Mouse (Mus musculus): ENCODE results near the gene Aox4.

The Aox4 gene

DNA sequence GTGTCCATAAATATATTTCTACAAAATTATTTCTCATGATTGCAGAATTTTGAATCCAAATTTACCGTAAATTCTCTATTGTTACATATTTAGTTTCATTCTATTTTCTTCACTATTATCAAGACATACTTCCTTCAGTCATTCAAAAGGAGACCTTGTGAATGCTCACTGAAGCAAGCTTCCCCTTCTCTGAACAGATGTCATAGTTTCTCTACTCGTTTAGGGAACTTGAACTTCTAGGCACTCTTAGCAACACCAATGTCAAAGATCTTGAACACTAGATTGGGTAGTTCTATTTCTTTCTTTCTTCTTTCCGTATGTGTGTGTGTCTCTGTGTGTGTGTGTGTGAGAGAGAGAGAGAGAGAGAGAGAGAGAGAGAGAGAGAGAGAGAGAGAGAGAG lies 34.3 kb downstream of the Aox4 start:
- in situ Hi-C loops (cut with MboI, MseI) = loop anchor here in 1 of 2 experiments (10.0 kb wide), 1 partner anchor 610 kb away; no protein-coding TSS in a partner anchor

DNA sequence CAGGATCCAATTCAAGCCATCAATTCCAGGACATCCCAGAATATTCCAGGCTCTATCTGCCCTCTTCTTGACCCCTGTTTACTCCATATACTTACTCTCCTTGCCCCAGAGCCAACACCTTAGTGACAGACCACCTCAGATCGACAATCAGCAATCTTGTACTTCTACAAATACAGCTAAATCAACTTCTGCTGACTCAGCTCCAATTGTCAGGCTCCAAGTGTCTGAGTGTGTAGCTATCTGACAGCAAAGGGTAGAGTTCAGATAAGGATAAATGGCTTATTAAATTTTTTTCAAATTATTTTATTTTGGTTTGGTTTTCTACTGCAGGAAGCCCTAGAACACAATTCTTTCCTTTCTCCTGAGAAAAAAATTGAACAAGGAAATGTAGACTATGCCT lies 38.3 kb downstream of the Aox4 start:
- in situ Hi-C loops (cut with MboI, MseI) = loop anchor here in 1 of 2 experiments (10.0 kb wide), 1 partner anchor 614 kb away; no protein-coding TSS in a partner anchor

DNA sequence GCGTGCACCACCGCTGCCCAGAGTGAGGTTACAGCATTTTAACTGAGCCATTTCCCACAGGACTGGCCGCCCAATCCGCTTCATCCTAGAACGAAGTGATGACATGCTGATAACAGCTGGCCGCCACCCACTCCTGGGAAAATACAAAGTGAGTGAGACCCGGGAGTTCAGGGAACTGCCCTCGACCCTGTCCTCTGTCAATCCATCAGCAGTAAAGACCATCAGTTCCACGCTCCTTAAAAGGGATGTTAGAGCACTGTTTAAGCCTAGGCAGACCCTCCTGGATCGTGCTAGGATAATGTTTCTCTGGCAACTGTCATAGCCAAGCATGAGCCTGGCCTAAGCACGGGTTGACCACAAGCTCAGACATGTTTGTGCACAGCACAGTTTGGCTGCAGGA lies 43.3 kb downstream of the Aox4 start:
- in situ Hi-C loops (cut with MboI, MseI) = no loop called here

DNA sequence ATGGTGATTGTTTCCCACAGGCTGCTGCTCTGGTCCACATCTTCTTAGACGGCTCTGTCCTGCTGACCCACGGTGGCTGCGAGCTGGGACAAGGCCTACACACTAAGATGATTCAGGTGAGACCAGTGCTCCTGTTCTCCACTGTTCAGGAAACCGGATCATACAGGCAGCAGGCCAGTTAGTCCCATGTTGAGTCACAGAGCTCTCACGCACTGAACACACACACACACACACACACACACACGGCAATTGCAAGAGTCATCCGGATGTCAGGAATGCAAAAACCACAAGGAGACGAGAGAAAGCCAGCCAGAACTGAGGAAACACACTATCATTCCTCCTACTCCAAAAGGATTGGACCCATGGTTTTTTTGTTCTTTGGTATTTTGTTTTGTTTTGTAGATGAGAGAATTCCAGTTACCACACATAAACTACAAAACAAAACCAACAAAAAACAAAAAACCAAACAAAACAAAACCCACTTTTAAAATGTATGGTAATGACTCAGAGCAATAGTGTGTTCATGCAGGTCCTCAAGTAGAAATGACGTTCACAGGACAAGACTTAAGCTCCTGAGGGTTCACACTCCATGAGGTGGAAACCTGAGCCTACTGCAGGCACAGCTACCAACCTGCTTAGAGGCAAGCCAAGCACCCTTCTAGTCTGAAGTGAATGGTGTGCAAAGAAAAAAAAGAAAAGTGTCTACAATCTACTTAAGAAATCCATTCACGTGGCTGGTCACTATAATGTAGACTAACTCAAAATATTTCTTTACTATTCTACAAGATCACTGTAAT lies 47.2 kb downstream of the Aox4 start:
- in situ Hi-C loops (cut with MboI, MseI) = no loop called here

DNA sequence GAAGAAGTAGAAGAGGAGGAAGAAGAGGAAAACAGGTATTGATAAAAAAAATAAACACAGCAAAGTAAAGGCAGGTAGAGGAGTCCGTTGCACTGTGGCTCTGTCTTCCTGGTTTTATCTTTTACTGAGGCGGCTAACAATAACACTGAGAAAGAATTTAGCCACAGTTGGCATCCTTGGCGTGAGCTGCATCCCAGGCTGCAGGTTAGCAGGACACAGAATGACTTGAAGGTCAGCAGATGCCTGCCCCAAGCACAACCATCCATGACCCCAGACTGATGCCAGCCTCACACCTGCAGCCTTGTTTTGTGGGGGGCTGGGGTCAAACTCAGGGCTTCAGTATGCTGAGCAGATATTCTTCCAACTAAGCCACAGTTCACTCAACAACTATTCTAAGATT lies 50.1 kb downstream of the Aox4 start:
- in situ Hi-C loops (cut with MboI, MseI) = no loop called here

GRCm38 (mm10) chr1:58268231-58268630 lies 58.0 kb downstream of the Aox4 start:
- in situ Hi-C loops (cut with MboI, MseI) = no loop called here

- in situ Hi-C loops (cut with MboI, MseI) = loop anchor here in 1 of 2 experiments (10.0 kb wide), 1 partner anchor 116 kb away; no protein-coding TSS in a partner anchor
Measured at GRCm38 (mm10) chr1:58270807-58271569, 60.8 kb downstream of the Aox4 start.

DNA sequence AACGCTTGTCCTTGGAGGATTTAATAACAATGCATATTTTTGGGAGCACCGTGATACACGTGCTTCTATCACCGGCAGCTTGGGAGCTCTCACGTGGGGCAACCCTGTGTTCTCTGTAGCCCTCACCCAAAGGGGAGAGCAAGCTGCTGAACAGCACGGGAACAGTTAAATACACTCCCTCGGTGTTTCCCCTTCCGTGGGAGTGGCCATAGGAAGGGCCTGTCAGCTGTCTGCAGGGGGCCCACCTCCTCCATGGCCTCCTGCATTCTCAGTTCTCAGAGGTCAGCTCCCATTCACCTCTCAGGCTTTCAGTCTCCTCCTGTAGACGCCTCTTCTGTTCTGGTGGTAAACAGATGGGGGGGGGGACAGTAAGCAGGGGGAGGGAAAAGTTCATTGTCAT lies 65.7 kb downstream of the Aox4 start:
- in situ Hi-C loops (cut with MboI, MseI) = loop anchor here (10.0 to 25.0 kb wide), 2 partner anchors 121 to 839 kb away; no protein-coding TSS in a partner anchor

GRCm38 (mm10) chr1:58278026-58278425 lies 67.8 kb downstream of the Aox4 start, which contains the start of gene Aox2:
Aox2 (plus strand) TSS chr1:58278326.
- in situ Hi-C loops (cut with MboI, MseI) = loop anchor here (10.0 to 25.0 kb wide), 2 partner anchors 123 to 841 kb away; no protein-coding TSS in a partner anchor

GRCm38 (mm10) chr1:58278513-58278912 lies 68.3 kb downstream of the Aox4 start:
- in situ Hi-C loops (cut with MboI, MseI) = loop anchor here (10.0 to 25.0 kb wide), 2 partner anchors 124 to 841 kb away; no protein-coding TSS in a partner anchor

GRCm38 (mm10) chr1:58280381-58280780 lies 70.2 kb downstream of the Aox4 start:
- in situ Hi-C loops (cut with MboI, MseI) = loop anchor here in 1 of 2 experiments (5.0 to 25.0 kb wide), 2 partner anchors 123 to 843 kb away; no protein-coding TSS in a partner anchor

- in situ Hi-C loops (cut with MboI, MseI) = loop anchor here in 1 of 2 experiments (5.0 to 25.0 kb wide), 2 partner anchors 124 to 844 kb away; no protein-coding TSS in a partner anchor
Measured at GRCm38 (mm10) chr1:58280939-58281624, 70.9 kb downstream of the Aox4 start.

DNA sequence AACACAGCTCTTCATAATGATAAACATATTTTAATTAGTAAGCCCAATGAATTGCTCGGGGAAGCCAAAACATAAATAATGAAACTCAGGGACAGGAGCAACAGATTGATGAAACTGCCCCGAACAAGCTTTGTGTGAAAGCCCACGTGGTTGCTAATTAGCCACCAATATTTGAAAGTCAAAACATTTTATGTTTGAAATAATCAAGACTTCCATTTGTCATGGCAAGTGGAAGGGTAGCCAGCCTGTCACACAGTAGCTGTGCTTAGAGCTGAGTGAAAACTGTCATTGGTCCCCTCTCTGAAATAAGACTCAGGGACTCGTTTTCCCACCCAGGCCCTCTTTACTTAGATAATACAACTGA lies 71.4 kb downstream of the Aox4 start:
- in situ Hi-C loops (cut with MboI, MseI) = loop anchor here in 1 of 2 experiments (5.0 to 25.0 kb wide), 2 partner anchors 124 to 844 kb away; no protein-coding TSS in a partner anchor

DNA sequence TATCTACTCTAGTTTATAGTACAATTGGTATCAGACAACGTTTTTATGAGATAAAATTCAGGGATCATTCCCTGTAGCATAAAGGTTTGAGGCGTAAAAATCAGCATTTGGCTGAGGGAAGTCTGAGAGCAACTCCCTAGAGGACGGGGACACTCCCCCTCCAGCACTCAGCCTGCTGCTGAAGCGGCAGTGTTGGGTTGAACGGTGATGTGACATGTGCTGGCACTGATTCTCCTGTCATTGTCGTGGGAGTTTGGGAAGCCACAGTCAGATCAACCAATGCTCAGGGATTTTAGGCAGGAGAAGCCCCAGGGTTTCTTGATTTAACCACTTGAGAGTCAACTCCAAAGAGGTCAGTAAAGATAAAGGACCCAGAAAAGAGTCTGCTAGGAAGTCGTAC lies 74.3 kb downstream of the Aox4 start:
- in situ Hi-C loops (cut with MboI, MseI) = loop anchor here in 1 of 2 experiments (5.0 to 25.0 kb wide), 2 partner anchors 127 to 847 kb away; no protein-coding TSS in a partner anchor

GRCm38 (mm10) chr1:58288091-58288490 lies 77.9 kb downstream of the Aox4 start:
- in situ Hi-C loops (cut with MboI, MseI) = loop anchor here in 1 of 2 experiments (25.0 kb wide), 1 partner anchor 851 kb away; no protein-coding TSS in a partner anchor

DNA sequence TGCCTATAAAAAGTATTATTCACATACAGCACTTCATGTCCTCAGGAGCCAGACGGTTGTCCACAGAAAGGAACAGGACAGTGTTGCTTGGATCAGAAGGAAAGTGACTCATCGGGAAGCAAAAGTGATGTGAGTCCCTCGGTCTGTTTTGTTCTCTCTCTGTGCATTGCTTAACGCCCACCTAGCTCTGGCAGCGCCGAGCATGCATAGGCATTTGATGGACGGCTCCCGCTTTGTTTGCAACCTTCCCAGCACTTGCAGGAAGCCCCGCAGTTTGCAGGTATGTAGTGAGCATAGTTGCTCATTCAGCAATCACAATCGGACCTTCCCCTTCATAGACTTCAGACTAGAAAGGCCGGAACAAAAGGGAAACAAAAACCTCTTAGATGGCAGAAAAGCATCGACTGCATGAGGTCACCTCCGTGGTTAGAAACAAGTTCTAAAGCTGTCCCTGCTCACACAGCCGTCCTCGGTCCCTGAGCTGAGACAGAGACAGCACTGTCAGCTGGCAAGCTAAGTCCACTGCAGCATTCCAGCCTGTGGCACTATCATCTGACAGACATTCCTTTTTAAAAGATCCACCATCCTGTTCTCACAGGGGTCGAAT lies 79.8 kb downstream of the Aox4 start:
- in situ Hi-C loops (cut with MboI, MseI) = loop anchor here (10.0 to 25.0 kb wide), 3 partner anchors 853 to 1305 kb away; no protein-coding TSS in a partner anchor

DNA sequence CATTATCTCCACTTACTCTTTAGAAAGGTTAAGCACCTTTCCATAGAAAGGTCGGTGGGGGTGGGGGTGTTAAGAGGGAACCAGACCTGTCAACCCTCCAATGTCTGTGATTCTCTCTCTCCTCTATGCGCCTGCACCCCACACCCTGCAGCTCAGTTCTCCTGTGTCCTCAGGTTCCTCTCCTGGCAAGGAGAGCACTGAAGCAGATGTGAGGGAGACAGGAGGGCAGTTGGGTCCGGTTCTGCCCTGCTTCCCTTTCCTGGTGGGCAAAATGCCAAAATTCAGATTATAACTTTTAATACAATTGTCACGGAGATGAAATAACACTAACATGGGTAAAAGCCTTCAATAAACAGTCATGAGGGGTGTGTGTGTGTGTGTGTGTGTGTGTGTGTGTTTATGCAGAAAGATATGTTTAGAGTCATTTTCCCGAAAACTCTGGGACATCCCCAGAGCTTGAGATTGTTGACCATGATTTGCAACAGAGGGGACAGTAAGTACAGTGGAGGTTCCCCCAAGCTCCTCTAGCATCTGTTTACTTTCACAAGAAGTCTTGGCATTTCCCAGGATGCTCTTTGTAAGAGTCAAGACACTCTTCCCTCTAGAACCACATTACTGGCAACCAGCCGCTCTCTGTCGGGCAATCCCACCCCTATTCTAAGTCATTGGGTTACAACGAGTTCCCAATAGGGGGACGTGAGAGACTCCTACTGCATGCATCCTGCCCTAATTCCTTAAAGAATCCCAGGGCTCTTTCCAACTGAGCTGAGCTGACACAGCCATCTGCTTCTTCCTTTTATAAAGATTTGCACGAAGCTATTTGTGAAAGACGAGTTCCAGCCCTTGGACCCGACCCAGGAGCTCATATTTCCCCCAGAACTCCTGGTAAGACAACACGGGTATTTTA lies 81.5 kb downstream of the Aox4 start:
- in situ Hi-C loops (cut with MboI, MseI) = loop anchor here (10.0 to 25.0 kb wide), 3 partner anchors 854 to 1307 kb away; no protein-coding TSS in a partner anchor

GRCm38 (mm10) chr1:58294730-58295129 lies 84.5 kb downstream of the Aox4 start:
- in situ Hi-C loops (cut with MboI, MseI) = loop anchor here (5.0 to 25.0 kb wide), 4 partner anchors 93 to 1310 kb away; no protein-coding TSS in a partner anchor

GRCm38 (mm10) chr1:58296278-58296677 lies 86.1 kb downstream of the Aox4 start:
- in situ Hi-C loops (cut with MboI, MseI) = loop anchor here (5.0 to 25.0 kb wide), 4 partner anchors 91 to 1311 kb away; no protein-coding TSS in a partner anchor
